Mouse (Mus musculus) kidney, adult 8-10 months (tissue): ENCODE data around the gene Ermp1.
A peak's percentile ranks its signal among the peaks of the same experiment; 100 is the strongest.

Experiments
- DNase-seq, 2 experiments: peaks; one replicate each; pipeline ENCODE4 v3.0.0; 2022

Ermp1 gene

DNA sequence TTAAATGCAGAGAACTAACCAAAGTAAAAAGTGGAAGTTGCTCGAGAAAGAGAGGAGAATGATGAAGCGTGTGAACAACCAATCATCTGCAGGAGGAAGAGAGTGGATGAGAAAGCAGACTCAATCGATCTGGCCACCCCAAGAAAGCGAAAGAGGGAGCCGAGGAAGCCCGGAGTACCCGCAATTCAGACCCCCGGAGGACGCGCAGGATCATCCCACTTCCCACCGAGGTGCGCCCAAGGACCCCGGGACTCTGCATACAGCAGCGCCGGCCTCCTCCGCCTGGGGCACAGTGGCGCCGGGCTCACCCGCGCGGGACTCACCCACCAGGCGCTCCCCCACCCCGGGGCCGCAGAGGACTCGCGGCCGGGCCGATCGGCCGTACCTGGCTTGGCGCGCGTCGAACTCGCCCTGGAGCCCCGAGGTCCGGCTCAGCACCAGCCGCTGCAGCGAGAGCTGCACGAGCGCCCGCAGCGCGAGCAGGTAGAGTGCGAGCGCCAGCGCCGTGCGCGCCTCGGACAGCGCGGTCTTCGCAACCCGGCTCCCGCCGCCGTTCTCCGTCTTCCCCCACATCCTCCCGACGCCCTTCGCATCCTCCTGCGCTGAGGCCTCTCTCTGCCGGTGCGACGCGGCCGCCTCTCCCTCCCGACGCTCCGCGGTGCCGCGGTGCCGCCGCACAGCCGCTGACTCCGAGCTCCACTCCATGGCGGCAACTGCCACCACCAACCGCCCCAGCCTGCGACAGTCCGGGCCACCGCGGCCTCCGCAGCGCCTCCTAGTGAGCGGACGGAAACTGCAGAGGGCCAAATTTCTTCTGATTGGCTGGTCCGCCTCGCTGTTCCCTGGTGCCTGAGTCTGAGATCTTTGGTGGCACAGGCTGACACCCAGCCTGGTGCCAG lies at the start of gene Ermp1:
Gene Ermp1, minus strand, starts transcription at position 765 of the 899 bp plus-strand sequence.
- DNase-seq = peak; percentile 94 to 97

DNA sequence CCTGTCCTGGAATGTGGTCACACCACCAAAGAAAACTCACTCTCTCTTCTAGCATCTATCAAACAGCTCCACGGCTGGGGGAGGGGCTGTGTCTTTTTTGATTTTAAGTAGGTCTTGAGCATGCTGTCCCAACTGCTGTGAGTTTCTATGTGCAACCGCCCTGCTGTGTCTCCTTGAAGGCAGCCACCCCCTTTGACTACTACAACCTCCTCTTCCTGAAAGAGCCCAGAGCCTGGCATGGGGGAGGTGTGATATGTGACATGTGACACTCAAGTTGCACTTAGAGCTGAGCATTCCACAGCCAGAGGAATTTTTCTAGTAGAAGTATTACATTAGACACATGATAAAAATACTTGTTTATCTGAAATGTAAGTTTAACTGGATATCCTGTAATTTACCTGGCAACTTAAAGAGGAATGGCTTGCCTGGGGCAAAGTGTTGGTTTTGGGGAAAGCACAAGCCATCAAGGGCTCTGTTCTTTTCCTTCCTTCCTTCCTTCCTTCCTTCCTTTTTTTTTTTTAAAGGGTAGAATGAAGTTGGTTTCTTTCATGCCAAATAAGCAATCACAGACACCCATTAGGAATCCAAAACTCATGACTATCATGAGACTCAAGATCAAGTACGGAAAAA lies 49.1 kb upstream of the Ermp1 start, which contains the start of gene Mlana:
Gene Mlana, plus strand, starts transcription at position 580 of the 630 bp plus-strand sequence.
- no peak for DNase-seq

DNA sequence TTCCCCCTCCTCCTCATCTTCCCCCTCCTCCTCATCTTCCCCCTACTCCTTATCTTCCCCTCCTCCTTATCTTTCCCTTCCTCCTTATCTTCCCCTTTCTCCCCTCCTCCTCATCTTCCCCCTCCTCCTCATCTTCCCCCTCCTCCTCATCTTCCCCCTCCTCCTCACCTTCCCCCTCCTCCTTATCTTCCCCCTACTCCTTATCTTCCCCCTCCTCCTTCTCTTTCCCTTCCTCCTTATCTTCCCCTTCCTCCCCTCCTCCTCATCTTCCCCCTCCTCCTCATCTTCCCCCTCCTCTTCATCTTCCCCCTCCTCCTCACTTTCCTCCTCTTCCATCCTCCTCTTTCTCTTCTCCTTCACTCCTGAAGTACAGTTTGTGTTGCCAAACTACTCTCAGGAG lies 48.6 kb upstream of the Ermp1 start:
- DNase-seq = no peak

DNA sequence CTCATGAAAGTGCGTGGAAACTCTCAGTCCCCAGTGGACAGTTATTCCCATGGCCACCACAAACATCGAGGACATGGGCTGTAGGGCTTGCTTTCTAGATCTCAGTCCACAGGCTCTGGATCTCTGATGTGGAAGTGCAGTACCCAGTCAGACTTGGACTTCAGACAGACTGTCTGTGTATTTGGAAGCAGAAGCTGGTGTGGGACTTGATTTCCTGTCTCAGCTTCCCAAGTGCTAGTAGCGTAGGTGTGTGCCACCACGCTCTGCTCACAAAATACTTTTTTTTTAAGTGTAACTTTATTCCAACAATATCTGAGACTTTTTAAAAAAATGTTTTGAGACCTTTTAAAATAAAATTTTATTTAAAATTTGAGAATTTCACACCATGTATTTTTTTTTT lies 48.1 kb upstream of the Ermp1 start:
- no peak for DNase-seq

DNA sequence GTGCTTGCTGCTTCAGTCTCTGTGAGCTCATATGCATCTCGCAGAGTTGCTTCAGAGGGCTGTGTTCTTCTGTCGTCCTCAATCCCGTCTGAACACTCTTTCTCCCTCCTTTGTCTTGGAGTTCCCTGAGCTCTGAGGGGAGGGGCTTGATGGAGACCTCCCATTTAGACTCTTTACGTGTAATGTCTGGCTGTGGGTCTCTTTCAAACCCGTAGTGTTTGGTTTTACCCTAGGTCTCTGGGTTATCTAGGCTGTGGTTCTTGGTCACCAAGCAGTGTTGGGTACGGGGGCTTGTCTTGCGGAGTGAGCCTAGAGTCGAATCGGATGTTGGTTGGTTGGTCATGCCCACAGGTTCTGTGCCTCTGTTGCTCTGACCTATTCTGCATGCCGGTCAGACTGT lies 46.9 kb upstream of the Ermp1 start:
- DNase-seq = no peak

DNA sequence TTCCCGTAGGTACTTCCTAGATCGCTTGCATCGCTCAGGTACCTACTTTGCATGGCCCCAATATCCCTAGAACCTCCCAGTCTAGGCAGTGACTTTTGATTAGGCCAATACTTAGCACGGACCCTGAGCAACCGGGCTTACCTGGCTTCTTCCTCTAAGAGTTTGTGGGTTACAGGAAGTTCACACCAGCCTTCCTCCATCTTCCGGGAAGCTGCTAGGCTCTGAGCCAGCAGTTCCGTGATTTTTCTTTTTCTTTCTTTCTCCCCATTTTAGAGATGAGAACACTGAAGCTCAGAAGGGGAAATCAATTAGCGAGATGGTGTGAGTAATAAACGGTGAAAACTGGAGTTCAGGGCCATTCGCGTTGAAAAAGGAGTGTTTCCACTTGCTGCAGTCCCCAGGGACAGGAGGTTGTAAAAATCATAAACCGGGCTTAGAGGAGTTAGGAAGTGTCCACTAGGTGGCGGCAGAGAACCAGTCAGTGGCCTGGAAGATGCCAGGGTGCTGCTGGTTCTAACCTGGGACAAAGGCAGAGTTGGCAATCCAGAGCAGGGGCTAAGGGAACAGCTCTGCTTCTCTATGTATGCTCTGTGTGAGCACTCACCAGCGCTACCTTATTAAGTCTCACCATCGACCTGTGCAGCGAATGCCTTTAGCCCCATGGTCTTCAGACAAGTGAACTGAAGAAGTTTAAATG lies 35.8 kb upstream of the Ermp1 start:
- DNase-seq = peak; percentile 67 to 87

DNA sequence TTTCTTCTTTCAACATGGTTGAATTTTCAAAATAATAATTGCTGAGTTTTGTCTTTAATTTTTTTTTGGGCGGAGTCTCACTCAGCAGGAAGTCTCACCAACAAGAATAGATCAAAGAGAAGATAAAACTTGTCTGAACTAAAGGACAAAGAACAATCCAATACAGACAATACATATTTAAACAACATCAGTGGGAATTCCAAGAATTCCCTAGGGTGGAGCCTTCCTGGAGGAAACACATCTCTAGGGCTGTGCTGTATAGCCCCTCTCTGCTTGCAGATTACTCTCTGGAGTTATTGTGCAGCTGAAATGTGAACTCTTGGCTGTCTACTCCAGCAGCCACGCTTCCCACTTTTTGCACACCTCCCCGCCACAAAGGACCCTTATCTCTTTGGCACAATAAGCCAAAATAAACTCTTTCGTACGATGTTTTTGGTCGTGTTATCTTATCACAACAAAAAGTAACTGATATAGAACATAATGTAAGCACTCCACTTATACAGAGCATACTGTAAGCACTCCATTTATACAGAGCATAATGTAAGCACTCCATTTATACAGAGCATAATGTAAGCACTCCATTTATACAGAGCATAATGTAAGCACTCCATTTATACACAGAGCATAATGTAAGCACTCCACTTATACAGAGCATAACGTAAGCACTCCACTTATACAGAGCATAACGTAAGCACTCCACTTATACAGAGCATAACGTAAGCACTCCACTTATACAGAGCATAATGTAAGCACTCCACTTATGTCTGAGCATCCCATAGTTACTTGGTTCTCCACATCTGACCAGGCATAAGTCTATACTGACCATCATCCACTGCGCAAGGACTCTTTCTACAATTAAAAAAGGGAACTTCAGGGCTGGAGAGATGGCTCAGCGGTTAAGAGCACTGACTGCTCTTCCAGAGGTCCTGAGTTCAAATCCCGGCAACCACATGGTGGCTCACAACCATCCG lies 32.3 kb upstream of the Ermp1 start:
- DNase-seq = no peak

DNA sequence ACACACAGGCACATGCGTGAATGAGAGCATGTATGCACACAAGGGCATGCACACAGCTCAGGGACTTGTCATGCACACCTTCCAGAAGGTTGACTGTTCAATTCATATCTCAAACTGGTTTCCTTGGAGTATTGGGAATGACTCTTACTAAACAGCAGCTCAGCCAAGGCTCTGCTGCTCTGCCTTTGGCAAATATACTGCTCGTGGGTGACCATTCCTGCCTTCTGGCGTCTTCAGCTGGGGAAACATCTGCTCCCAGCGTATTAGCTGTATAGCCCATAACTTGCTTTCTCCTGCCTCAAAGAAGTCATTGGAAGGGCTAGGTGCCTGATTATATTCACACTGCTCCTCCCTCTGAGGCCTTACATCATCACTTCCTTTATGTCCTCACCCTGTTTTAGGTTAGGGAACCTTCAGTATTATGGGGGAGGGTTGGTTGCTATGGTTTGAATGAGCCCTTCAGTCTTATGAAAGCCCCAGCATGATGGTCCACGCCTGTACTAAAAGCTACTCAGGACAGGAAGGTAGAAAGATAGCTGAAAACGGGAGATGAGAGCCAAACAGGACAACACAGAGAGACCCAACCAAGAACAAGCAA lies 30.1 kb upstream of the Ermp1 start:
- DNase-seq = no peak

DNA sequence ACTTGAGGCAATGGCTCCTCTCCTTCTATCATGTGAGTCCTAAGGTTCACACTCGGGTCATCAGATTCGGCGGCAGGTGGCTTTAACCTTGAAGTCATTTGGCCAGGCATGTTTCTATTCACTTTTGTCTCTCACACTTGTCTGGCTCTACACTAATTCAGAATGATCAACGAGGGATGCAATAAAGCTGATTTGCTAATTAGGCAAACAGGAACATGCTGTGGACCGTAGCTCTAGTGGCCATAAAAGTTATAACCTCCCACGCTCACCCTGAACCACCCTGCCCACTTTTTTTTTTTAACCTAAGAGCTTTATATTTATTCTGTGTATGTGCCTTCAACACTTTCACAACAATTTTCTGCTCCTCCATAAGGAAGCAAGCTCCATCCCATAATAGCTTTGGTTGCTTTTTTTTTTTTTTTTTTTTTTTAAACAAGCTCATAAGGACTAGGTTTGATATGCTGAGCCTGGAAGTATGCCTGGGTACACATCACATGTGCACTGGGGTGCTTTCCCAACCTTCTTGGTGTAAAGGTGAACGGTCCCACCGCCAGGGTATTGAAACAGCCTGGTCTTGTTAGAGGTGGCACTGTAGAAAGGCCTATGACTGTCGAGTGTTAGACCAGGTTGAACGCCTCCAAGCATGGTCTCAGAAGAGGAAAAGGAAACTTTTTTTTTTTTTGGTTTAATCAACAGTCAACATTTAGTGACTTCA lies 28.4 kb upstream of the Ermp1 start:
- no peak for DNase-seq

DNA sequence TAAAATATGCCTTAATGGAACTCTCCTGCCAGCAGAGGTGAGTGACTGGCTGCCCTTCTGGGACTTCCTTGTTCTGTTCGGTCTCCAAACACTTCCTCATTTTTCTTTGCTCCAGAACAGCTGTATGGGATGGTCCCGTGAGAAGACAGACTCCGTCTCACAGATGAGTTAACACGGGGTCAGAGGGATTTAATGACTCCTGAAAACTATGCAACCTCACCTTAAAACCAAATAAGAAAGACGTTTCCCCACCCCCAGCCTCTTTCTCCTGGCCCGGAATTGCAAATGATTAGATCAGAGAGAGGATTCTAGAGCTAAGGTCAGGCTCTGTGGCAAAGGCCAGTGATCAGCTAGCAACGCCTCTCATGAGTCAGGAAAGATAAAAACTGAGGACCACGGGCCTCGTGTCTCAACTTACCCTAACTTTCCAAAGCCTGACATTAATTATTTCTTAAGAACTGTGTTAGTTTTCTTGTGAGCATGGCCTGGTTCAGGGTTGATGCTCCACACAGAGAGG lies 27.4 kb upstream of the Ermp1 start:
- no peak for DNase-seq

DNA sequence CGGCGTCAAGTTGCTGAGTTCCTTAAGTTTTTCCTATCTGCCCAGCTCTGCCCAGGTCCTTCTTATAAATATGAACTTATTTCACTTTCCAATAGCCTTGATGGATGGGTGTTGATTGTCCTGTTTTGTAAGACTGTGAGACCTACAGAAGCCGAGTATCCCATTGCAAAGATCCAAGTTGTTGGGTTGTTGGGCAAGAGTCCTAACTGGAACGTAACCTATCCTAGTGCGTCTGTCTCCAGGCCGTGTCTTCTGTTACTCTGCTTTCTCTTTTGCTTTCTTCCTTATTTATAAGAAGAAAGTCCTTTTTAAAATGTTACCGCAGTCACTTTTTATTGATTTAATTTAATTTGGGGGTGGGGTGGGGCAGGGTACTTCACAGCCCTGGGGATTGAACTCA lies 26.7 kb upstream of the Ermp1 start:
- DNase-seq = no peak

DNA sequence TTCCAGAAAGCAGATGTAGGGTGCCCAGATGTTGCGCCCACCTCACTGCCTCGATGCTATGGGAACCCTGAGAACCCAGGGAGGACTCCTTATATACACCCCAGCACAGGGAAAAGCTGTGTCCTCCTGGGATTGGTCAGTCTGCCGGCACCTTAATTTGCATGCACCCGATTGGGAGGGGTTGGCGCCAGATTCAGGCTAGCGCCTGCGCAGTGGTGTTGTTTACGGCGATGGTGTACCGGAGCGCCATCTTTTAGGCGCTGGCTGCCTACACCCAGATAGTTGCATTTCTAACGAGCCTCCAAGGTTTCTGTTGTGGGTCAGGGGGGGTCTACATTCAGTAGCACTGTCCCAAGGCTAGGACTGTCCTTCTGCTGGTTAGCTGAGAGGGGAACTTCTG lies 24.4 kb upstream of the Ermp1 start:
- no peak for DNase-seq

DNA sequence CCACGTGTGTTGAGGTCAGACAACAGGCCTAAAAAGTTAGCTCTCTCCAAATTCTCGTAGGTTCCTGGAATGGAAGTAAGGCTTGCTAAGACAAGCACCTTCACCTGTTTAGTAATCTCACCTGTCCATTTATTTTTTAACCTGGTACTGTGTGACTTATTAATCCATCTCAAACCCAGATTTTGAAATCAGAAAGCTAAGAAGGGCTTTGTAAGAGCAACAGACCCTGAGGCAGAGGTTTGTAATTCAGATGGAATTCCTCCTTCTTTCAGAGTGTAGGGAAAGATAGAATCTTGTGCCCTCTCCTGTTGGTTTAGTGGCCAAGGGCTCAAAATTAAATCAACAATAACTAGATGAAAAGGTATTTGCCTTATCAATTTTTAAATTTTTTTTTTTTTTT lies 22.9 kb upstream of the Ermp1 start:
- DNase-seq = no peak

DNA sequence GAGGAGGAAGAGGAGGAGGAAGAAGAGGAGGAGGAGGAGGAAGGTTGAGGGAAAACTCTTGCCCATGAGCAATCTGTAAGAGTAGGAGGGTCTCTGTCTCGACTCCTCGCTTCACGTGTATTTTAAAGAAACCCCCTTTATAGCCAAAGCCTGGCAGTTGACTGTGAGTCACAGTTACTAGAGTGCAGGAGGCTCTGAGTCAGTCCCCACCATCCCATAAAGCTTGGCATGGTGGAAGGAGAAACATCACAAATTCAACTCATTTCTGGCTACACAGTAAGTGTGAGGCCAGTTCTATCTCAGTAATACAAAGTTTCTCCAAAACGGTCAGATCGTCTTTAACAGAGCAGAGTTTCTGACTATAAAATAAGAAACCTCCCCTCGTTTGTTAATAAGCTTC lies 22.0 kb upstream of the Ermp1 start:
- DNase-seq = no peak

DNA sequence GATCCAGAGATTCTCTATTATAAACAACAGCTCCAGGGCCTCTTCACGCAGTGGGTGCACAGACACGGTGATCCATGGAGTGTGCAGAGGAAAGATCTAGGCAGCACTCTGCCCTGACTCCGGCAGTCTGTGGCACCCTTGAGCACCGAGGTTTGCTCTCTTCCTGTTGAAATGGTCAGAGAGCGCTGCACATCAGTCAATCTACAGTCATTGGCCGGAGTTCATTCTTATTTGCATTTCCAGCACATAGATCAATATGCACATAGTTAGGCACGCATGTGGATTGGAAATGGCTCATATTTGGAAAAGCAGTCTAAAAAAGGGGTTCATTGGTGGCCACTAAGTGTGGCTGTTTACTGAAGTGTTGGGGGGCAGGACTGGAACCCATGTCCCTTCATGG lies 19.9 kb upstream of the Ermp1 start:
- DNase-seq = no peak

DNA sequence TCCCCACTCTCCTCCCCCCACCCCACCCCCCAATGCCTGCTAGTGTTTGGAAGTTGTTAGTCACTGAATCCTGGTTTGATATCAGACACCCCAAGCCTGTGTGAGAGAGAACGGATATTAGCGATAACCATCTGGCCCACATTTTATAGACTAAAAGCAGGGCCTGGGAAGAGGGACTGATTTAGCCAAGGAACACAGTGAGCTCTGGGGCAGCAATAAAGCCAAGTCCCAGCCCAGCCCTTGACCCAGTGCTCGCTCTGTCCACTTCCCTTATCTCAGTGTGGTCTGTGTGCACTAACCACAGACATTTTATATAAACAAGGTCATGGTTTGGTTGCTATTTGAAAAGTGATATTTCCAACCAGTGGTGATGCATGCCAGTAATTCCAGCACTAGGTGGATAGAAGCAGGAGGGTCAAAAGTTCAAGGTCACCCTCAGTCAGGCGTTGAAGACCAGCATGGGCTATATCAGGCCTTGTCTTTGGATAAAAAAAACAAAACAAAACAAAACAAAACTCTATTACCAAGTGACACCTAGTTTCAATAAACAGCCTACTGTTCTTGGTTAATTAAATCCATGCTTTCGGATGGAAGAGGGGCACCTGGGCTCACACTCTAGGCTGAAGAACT lies 18.9 kb upstream of the Ermp1 start:
- peak; percentile 21 to 47 for DNase-seq

DNA sequence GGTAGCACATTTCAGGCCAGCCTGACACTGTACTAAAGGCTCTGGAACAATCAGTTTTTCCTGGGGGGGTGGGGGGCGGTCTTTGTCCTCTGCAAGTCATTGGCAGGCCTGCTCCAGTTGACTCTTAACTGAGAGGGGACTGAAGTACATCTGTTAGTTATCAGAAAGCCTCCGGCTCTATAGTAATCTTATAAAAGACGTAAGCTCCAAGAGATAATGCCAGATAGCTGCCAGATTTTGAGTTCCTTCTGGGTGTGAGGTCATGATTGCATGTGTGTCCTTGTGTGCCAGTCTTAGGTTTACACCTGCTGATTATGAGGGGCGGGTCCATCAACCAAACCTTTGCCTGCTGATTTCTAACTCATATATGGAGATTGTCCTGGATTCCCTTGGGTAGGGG lies 17.9 kb upstream of the Ermp1 start:
- no peak for DNase-seq

DNA sequence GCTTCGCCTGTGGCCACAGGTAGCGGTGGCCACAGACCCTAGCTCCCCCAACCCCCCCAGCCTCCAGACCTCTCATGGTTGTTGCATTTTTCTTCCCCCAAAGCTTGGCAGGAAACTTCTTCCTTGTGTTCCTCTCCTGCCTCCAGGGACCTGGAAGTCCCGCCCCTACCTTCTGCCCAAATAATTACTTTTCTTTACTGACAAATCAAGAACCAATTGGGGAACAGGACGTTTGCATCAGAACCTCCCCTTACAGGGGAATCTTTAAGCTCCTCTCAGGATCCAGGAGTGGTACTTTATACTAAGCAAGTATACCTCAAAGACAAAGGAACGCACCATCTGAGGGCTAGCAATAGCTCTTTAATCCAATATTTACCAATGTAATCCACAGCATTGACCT lies 16.7 kb upstream of the Ermp1 start:
- no peak for DNase-seq

DNA sequence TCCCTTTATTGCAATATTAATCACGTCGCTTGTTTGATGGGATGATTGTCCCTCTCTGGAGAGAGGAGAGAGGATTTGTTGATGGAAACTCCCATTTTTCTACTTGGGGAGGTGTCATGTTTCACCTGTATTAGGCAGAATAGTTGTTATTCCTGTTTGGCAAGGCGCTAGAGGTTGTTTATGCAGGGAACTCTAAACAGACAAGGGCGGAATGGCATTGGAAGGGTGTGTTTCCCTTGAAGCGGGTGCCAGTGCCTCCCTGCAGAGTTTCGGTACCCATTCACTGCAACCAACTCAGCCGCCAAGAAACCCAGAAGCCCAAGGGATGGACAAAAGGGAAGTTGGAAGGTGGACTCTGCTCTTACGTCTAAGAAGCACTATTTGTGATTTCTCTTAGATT lies 15.6 kb upstream of the Ermp1 start:
- DNase-seq = peak; percentile 17 to 60

DNA sequence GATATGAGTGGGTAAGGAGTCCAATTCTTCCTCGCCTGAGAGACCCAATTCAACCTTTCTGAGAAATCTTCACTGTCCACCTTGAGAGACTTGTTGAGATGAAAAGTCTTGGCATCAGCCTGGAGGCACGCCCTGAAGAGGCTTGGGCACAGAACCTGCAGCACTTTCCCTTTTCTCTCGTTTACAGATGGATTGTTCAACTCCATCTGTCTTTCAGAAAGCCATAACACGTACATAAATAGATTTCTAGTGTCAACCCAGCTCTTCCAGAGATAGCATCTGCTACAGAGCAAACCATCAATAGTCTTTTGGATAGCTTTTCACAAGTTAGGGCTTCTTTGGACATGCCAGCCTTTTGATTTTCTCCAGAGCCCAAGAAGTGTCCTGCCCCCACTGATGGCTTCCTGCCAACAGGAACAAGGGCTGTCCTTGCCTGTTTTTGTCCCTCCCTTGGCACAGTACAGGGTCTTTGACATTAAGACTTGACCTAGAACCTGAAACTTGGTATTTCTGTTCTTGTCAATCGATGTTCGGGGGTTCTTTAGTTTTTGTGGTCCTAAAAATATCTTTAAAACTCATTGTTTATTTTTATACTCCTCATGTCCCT lies 13.9 kb upstream of the Ermp1 start:
- no peak for DNase-seq
